Mouse (Mus musculus): ENCODE results near the gene Prx. TPM values are rescaled to one million over a fixed set of nuclear protein-coding genes. Genes with fewer than 3 reads are reported as not detected.

The Prx gene
- 0.04 and 0.11 TPM in 2 replicates for polyA plus RNA-seq (2021; fragmentation: Nextera tagmentation)
- long read RNA-seq, experiment 1, partial matches to known transcripts = 0 of 1 reads
- long read RNA-seq, experiment 1, other reads (novel, unspliced or antisense) = 1 of 1 reads
- long read RNA-seq, experiment 2 = 0 reads

DNA sequence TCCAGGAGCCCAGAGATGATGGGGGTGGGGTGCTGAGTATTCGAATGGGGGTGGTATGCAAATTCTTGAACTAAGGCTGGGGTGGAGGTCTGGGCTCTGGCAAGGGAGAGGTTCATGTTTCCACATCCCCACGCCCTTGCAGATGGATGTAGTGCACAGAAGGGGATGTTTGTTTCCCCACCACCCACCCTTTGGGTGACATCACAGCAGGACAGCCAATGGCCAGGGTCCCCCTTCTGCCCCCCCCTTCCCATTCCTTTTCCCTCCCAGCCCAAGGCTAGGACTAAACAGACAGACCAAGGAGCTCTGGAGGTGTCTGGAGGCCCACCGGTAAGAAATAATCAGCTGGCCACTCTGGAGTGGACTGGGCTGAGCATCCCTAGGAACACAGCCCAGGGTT, at the start of gene Prx:
Prx (plus strand) TSS at position 289 of the 400 bp plus-strand sequence.

GRCm38 (mm10) chr7:27473156-27473834, 25.8 kb upstream of the Prx start, which contains the start of gene Sertad3:
TSS of gene Sertad3 (plus strand) at chr7:27473768.

DNA sequence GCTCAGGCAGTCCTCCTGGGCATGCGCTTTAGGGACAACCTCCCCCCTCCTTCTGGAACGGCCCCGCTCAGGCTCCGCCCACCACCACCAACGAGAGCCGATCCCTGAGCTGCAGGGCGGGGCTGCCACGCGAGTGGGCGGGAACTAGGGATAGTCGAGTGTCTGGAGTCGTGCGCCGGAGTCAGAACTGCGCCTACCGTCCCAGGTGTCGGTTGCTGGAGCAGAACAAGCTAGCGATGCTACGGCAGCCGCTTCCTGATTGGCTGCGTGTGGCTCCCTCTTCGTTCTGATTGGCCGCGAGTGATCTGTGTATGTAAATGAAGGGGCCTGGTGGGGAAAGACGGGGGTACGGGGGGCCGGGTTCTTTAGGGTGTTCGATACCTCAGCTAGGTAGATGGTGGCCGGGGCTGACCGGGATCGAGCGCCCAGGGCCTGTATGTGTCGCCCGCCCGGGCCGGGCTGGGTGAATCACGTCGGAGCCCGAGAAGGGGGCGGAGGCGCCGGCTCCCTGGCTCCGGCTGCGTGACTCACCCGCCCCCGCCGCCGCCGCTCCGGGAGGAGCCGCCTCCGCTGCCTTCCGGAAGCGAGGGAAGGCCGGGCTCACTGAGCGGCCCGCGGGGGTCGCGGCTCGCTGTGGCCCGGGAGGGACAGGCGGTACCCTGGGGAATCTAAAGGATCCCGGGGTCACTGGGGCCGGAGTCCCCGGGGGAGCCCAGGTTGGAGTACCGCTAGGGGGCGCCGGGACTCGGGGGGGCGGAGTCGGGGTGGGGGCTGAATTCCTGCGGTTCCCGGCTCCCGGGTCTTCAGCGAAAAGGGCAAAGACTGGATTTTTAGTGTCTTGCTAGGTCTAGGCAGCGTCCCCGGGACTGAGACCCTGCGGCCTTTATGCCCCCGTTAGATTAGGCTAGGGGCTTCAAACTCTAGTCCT, 12.1 kb upstream of the Prx start, which contains the start of gene Sertad1:
Sertad1 (plus strand) TSS at position 141 of the 928 bp plus-strand sequence.

GRCm38 (mm10) chr7:27522967-27523366, 23.8 kb downstream of the Prx start, which contains the start of gene Hipk4:
TSS of gene Hipk4 (plus strand) at chr7:27523267.

DNA sequence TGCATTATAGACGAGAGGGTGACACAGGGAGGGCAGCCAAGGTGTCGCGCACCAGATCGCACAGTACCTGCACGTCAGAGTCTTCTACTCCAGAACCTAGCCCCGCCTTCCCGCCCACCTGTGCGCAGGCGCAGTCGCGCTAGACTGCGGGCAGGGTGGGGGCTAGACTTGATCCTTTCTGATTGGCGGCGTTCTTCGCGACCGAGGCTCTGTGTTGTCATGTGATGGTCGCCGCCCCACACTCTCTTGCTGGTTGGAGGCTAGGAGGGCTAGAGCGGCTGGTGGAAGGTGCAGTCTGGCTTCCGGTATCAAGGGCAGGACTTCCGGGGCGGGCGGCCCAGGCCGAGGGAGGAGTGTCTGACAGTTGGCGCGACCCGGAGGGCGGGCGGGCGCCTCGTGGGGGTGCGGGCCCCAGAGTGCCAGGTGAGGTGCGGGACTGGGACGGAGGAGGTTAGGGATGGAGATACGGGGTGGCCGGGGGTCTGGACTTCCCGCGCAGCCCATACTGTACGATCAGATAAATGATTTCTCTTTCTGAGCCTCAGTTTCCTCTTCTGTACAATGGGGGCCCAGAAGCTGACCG, 53.9 kb downstream of the Prx start, which contains the start of the genes Pld3 and 2310022A10Rik:
Pld3 (minus strand) TSS at position 288 of the 583 bp plus-strand sequence.
2310022A10Rik (plus strand) TSS at position 303 of the 583 bp plus-strand sequence.

Other genes with a start within 250 kb of the Prx start
- gene Numbl, start 240.9 kb upstream of the Prx start, polyA plus RNA-seq (2021; fragmentation: Nextera tagmentation) = 6.7 and 57.8 TPM in 2 replicates
- gene Ltbp4, start 161.6 kb upstream of the Prx start, polyA plus RNA-seq (2021; fragmentation: Nextera tagmentation) = 6.9 and 14.5 TPM in 2 replicates
- 2.8 and 4.2 TPM in 2 replicates for gene Shkbp1, start 143.3 kb upstream of the Prx start, polyA plus RNA-seq (2021; fragmentation: Nextera tagmentation)
- gene Gm20479, start 141.9 kb upstream of the Prx start, polyA plus RNA-seq (2021; fragmentation: Nextera tagmentation) = not detected in 2 replicates
- gene Sptbn4, start 51.6 kb upstream of the Prx start, polyA plus RNA-seq (2021; fragmentation: Nextera tagmentation) = 2.0 and 12.2 TPM in 2 replicates
- 40.4 and 54.5 TPM in 2 replicates for gene Blvrb, start 51.3 kb upstream of the Prx start, polyA plus RNA-seq (2021; fragmentation: Nextera tagmentation)
- gene Sertad3, start 25.6 kb upstream of the Prx start, polyA plus RNA-seq (2021; fragmentation: Nextera tagmentation) = 3.2 and 3.6 TPM in 2 replicates
- gene Sertad1, start 12.4 kb upstream of the Prx start, polyA plus RNA-seq (2021; fragmentation: Nextera tagmentation) = 19.7 and 26.0 TPM in 2 replicates
- 23.8 and 29.0 TPM in 2 replicates for gene Hipk4, start 23.9 kb downstream of the Prx start, polyA plus RNA-seq (2021; fragmentation: Nextera tagmentation)
- 542 and 557 TPM in 2 replicates for gene Pld3, start 53.9 kb downstream of the Prx start, polyA plus RNA-seq (2021; fragmentation: Nextera tagmentation)
- 14.7 and 17.4 TPM in 2 replicates for gene 2310022A10Rik, start 53.9 kb downstream of the Prx start, polyA plus RNA-seq (2021; fragmentation: Nextera tagmentation)
- 96.2 and 145 TPM in 2 replicates for gene Akt2, start 92.2 kb downstream of the Prx start, polyA plus RNA-seq (2021; fragmentation: Nextera tagmentation)
- gene Ttc9b, start 154.6 kb downstream of the Prx start, polyA plus RNA-seq (2021; fragmentation: Nextera tagmentation) = 87.2 and 216 TPM in 2 replicates
- gene Map3k10, start 175.3 kb downstream of the Prx start, polyA plus RNA-seq (2021; fragmentation: Nextera tagmentation) = 16.7 and 30.5 TPM in 2 replicates
- 4.3 and 4.7 TPM in 2 replicates for gene Zfp607b, start 190.0 kb downstream of the Prx start, polyA plus RNA-seq (2021; fragmentation: Nextera tagmentation)
- 5.9 and 9.1 TPM in 2 replicates for gene Zfp60, start 232.1 kb downstream of the Prx start, polyA plus RNA-seq (2021; fragmentation: Nextera tagmentation)